Mouse (Mus musculus): ENCODE results near the gene Atp6v1b1.

DNA sequence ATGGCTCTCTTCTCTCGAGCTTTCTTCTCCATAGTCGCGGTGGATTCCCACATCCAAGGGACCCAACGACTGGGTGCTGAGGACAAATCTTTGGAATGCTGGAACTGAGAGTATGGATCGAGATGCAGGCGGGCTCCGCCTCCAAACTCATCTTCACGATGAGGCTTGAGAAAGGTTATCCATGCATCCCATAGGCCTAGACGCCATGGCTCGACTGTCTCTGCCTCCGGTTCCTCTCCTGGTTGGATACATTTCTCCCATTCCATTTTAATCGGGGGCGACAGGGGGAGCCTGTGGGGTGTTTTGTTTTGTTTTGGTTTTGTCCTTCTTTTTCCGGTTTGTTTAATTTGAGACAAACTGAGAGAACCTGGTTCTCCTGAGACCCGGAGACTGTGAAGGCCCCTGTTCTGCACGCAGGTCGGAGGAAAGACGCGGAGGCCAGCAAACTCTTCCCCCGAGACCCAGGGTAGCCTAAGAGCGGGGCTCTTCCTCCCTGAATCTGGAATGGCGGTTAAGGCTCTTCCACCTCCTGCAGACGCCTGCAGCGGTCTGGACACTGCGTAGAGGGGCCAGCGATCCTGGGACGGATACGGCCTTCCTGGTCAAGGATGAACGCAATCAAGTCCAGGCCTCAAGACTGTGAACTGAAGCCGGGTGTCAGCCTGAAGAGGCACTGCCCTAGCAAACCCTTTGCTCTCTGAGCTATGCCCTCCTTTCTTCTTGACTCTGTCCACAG, 27.2 kb upstream of the Atp6v1b1 start:
- no peak for TF ChIP-seq POLR2A (IDR thresholded peaks at IDR 0.05; ENCODE audit: insufficient read length, low read depth)
- no peak for TF ChIP-seq POLR2AphosphoS2 (IDR thresholded peaks at IDR 0.05; ENCODE audit: insufficient read length, low read depth)
- no peak for TF ChIP-seq USF1 (IDR thresholded peaks at IDR 0.05; ENCODE audit: low read depth)
- TF ChIP-seq TCF3 (IDR thresholded peaks at IDR 0.05; ENCODE audit: insufficient read length, low read depth): no peak
- TF ChIP-seq MAX (IDR thresholded peaks at IDR 0.05; ENCODE audit: low read depth): no peak
- no peak for TF ChIP-seq MYOG (IDR thresholded peaks at IDR 0.05; ENCODE audit: control insufficient read depth in 1 of 3, insufficient read depth in 1 of 3, insufficient read length in 2 of 3, low read depth in 2 of 3)
- TF ChIP-seq MYOD1 (IDR thresholded peaks at IDR 0.05; ENCODE audit: control insufficient read depth in 1 of 3, insufficient read length in 2 of 3, low read depth in 2 of 3): no peak
- TF ChIP-seq E2F4 (IDR thresholded peaks at IDR 0.05; ENCODE audit: insufficient read depth): no peak
- no peak for TF ChIP-seq TCF12 (IDR thresholded peaks at IDR 0.05; ENCODE audit: insufficient read depth, poor library complexity, severe bottlenecking)
- no peak for TF ChIP-seq CEBPB (IDR thresholded peaks at IDR 0.05; ENCODE audit: insufficient read depth, poor library complexity, severe bottlenecking)
- no peak for TF ChIP-seq SRF (IDR thresholded peaks at IDR 0.05; ENCODE audit: control insufficient read depth, insufficient read length, low read depth)
